In the genomic region with DNA sequence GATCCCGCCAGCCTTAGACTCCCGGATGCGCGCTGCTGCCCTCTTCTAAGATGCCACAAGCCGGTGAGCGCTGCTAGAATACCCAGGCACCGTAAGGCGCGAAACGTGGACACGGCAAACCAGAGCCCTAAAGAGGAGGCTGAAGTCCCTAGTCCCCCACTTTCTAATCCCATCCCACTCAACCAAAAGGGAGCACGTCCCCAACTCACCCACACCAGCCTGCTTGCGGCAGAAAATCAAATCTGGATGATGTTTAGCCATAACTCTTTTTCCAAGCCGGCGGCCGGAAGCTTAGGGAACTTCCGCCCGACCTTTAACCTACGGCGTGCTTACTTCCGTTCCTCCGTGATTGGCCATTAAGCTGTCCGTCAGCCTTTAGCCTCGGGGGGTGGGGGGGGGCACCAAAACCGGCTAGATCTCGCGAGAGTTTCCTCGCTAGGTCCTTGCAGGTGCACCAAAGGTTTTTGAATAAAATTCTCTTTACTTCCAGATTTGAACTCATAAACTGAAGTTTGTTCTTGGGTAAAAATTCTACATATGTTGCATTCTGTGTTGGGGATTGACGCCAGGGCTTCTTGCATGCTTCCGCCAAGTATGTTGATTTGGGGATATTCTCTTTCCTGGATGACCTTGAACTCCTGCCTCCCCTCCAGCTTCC, we compare ENCODE assay signal across 8 mouse cellular contexts. TPM values are rescaled to one million over a fixed set of nuclear protein-coding genes. Genes with fewer than 3 reads are reported as not detected.
DNase-seq lines count a peak whose midpoint lies in the region; ATAC-seq lines count a peak whose summit lies in the region.

A gene (minus strand): TSS at position 308 of the 658 bp plus-strand sequence.

- peak within 1 kb of the TSS; percentile 94 for H3K4me2 ChIP-seq in forebrain, embryonic 11.5 days (ENCODE audit: low read depth, low read length, severe bottlenecking)
- H3K4me2 ChIP-seq in heart, embryonic 16.5 days (ENCODE audit: low read depth, low read length), result peak within 1 kb of the TSS; percentile 96
- peak within 1 kb of the TSS; percentile 83 for H3K4me2 ChIP-seq in neural tube, embryonic 15.5 days

- peak; percentile 84 for ATAC-seq in forebrain, embryonic 11.5 days (replicated peaks; ENCODE audit: low FRiP score)
- peak; percentile 89 for ATAC-seq in heart, embryonic 16.5 days (replicated peaks; ENCODE audit: extremely low read depth, insufficient read depth, low FRiP score)
- ATAC-seq in neural tube, embryonic 15.5 days (ENCODE audit: low FRiP score), result peak; percentile 91

- peak within 1 kb of the TSS; percentile 93 for H3K4me3 ChIP-seq in forebrain, embryonic 11.5 days (ENCODE audit: low read depth, low read length)
- H3K4me3 ChIP-seq in heart, embryonic 16.5 days (ENCODE audit: low read length), result peak within 1 kb of the TSS; percentile 99
- peak within 1 kb of the TSS; percentile 89 for H3K4me3 ChIP-seq in neural tube, embryonic 15.5 days (replicated peaks)

- WGBS in forebrain, embryonic 11.5 days, result 0% methylated on average over 30 of the region's 30 CpGs
- WGBS in heart, embryonic 16.5 days, result under 1% methylated on average over 30 of the region's 30 CpGs
- WGBS in neural tube, embryonic 15.5 days, result under 1% methylated on average over 30 of the region's 30 CpGs

- DNase-seq in CD8-positive naive resting alpha-beta T cell, adult 2 months (ENCODE audit: low read depth in 2 of 2, low spot score in 2 of 2), result peak; percentile 77 to 81
- DNase-seq in brain, embryonic 18.5 days (ENCODE audit: low read depth, low spot score), result peak; percentile 95
- DNase-seq in forebrain, embryonic 11.5 days (ENCODE audit: low spot score), result peak; percentile 98
- DNase-seq in kidney, postnatal 36 days, result peak; percentile 92
- peak; percentile 87 to 88 for DNase-seq in lung, adult 18-20 months
- peak; percentile 89 for DNase-seq in testis, postnatal 14 days (ENCODE audit: low spot score)

- H3K9me3 ChIP-seq in forebrain, embryonic 11.5 days (ENCODE audit: control insufficient read depth, low read length), result no peaks in the 10 kb centered on the region
- no peaks in the 10 kb centered on the region for H3K9me3 ChIP-seq in heart, embryonic 16.5 days (replicated peaks; ENCODE audit: control insufficient read depth, low read length)
- H3K9me3 ChIP-seq in neural tube, embryonic 15.5 days (replicated peaks), result no peaks in the 10 kb centered on the region

- peak within 1 kb of the TSS; percentile 94 for H3K27ac ChIP-seq in forebrain, embryonic 11.5 days (ENCODE audit: low read depth, low read length)
- peak within 1 kb of the TSS; percentile 99 for H3K27ac ChIP-seq in heart, embryonic 16.5 days (ENCODE audit: low read length)
- peak within 1 kb of the TSS; percentile 99 for H3K27ac ChIP-seq in neural tube, embryonic 15.5 days (replicated peaks)

- peaks cover 16% of the 10 kb centered on the region for H3K36me3 ChIP-seq in forebrain, embryonic 11.5 days (ENCODE audit: control insufficient read depth, insufficient read depth, low read length)
- H3K36me3 ChIP-seq in heart, embryonic 16.5 days (ENCODE audit: control insufficient read depth, insufficient read depth), result peaks cover 32% of the 10 kb centered on the region
- peaks cover 39% of the 10 kb centered on the region for H3K36me3 ChIP-seq in neural tube, embryonic 15.5 days

- peaks cover 4% of the 10 kb centered on the region; the same call in 1 of the 2 replicates for H3K4me1 ChIP-seq in forebrain, embryonic 11.5 days (replicated peaks; ENCODE audit: control insufficient read depth, insufficient read depth, low read length)
- peaks cover 22% of the 10 kb centered on the region for H3K4me1 ChIP-seq in heart, embryonic 16.5 days (ENCODE audit: control insufficient read depth, insufficient read depth, low read length)
- H3K4me1 ChIP-seq in neural tube, embryonic 15.5 days, result peaks cover 27% of the 10 kb centered on the region

- no peaks in the 10 kb centered on the region for H3K27me3 ChIP-seq in forebrain, embryonic 11.5 days (ENCODE audit: control insufficient read depth, insufficient read depth, low read length)
- no peaks in the 10 kb centered on the region for H3K27me3 ChIP-seq in heart, embryonic 16.5 days (ENCODE audit: control insufficient read depth, insufficient read depth, low read length)
- no peaks in the 10 kb centered on the region for H3K27me3 ChIP-seq in neural tube, embryonic 15.5 days (replicated peaks)

- H3K9ac ChIP-seq in forebrain, embryonic 11.5 days (ENCODE audit: low read length), result peak within 1 kb of the TSS; percentile 80
- H3K9ac ChIP-seq in heart, embryonic 16.5 days (ENCODE audit: low read length), result peak within 1 kb of the TSS; percentile 99
- peak within 1 kb of the TSS; percentile 95 for H3K9ac ChIP-seq in neural tube, embryonic 15.5 days (replicated peaks)

RNA-seq across cellular contexts. Expression of the gene that starts here (rescaled TPM):
- 186 and 216 TPM in 2 replicates for polyA plus RNA-seq in forebrain, embryonic 11.5 days (2014; fragmentation: Nextera tagmentation; extraction: Ambion mirVana)
- 98.6 and 103 TPM in 2 replicates for polyA plus RNA-seq in heart, embryonic 16.5 days (2015; fragmentation: Nextera tagmentation; extraction: Ambion mirVana)
- polyA plus RNA-seq in neural tube, embryonic 15.5 days (2015; fragmentation: Nextera tagmentation; extraction: Ambion mirVana), result 111 and 122 TPM in 2 replicates

Comparison
In these comparisons a context has a peak if more than half of its experiments do, and no peak if none do; other contexts are left out.
1. Peak in every context shown above with its lines: DNase-seq, ATAC-seq, H3K4me3 ChIP-seq and H3K27ac ChIP-seq.